Mouse (Mus musculus) midbrain, embryonic 14.5 days (tissue): ENCODE measurements around the gene Insig2. TPM values are rescaled to one million over a fixed set of nuclear protein-coding genes. Genes with fewer than 3 reads are reported as not detected.

Source experiments
- ATAC-seq: fragments of 200-750 bp; cut with Nextera tagmentation; 2 replicates; pipeline ENCODE4 v1.8.0; 2017; ENCODE audit warnings: moderate number of reproducible peaks, moderate library complexity; ENCODE audit not compliant: low FRiP score, low TSS enrichment
- DNase-seq: peaks from one replicate; pipeline ENCODE4 v3.0.0-alpha.2; 2015
- H3K27ac ChIP-seq: fragments of 300-500 bp; sonication (generic); replicated peaks from 2 replicates; pipeline ENCODE4 v1.5.1; 2014; ENCODE audit warnings: mild to moderate bottlenecking, low read depth, low read length, moderate library complexity
- H3K27me3 ChIP-seq: fragments of 300-500 bp; sonication (generic); 2 replicates; pipeline ENCODE4 v1.6.1; 2014; ENCODE audit warnings: low read length, control low read depth, mixed read lengths; ENCODE audit not compliant: control insufficient read depth, insufficient read depth
- H3K36me3 ChIP-seq: fragments of 300-500 bp; sonication (generic); 2 replicates; pipeline ENCODE4 v1.6.1; 2014; ENCODE audit warnings: low read length, control low read depth; ENCODE audit not compliant: control insufficient read depth, insufficient read depth
- H3K4me1 ChIP-seq: fragments of 300-500 bp; sonication (generic); 2 replicates; pipeline ENCODE4 v1.6.1; 2014; ENCODE audit warnings: mild to moderate bottlenecking, antibody characterized with exemption, low read length, control low read depth; ENCODE audit not compliant: control insufficient read depth, insufficient read depth
- H3K4me2 ChIP-seq: fragments of 300-500 bp; sonication (generic); 2 replicates; pipeline ENCODE4 v1.6.1; 2014; ENCODE audit warnings: mild to moderate bottlenecking, low read length, moderate library complexity
- H3K4me3 ChIP-seq: fragments of 300-500 bp; sonication (generic); replicated peaks from 2 replicates; pipeline ENCODE4 v1.5.1; 2014; ENCODE audit warnings: low read depth, low read length
- H3K9ac ChIP-seq: fragments of 300-500 bp; sonication (generic); replicated peaks from 2 replicates; pipeline ENCODE4 v1.6.1; 2014; ENCODE audit warnings: mild to moderate bottlenecking, low read length, moderate library complexity
- H3K9me3 ChIP-seq: fragments of 300-500 bp; sonication (generic); 2 replicates; pipeline ENCODE4 v1.6.1; 2016; ENCODE audit warnings: low read length, control low read depth, mixed read lengths; ENCODE audit not compliant: control insufficient read depth
- WGBS: fragments of 180-500 bp; shearing (Covaris S2); extraction: QIAGEN DNeasy Blood & Tissue Kit; methylation state at CpG from one replicate; pipeline ENCODE4 v1.1.7; 2014; 5-methylcytosine and 5-hydroxymethylcytosine counted together
- polyA plus RNA-seq: library from polyadenylated mRNA; unstranded; fragments of >200 nt; fragmentation: Nextera tagmentation; extraction: Ambion mirVana; gene quantifications from 2 replicates; pipeline ENCODE4 v1.2.1, GENCODE M21; 2014

Gene Insig2
- 28.6 and 30.5 TPM in 2 replicates for polyA plus RNA-seq

DNA sequence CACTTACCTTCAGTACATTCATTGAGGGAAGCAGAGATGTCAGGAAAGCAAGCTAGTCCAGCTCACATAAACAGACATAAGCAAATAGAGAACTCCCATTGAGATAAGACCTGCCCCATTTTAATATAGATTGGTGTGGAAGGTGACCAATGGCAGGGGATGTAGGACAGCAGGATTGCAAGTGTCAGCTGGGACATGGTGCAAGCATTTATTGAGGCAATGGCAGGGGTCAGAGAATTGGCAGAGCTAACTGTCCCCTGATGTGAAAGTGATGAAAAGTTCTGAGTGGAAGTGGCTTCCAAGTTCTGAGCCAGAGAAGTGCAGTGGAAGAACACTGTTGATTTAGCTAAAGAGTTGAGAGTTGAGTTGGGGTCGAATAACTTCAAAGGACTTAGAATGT lies at the start of gene Insig2:
Gene Insig2 (minus strand): TSS at position 105 of the 400 bp plus-strand sequence.
- Histone ChIP-seq H3K9me3 (no peaks in the 10 kb centered on the region), H3K9ac (no peak within 1 kb of the TSS), H3K36me3 (no peaks in the 10 kb centered on the region), H3K27ac (no peak within 1 kb of the TSS), H3K4me1 (peaks cover 7% of the 10 kb centered on the region; the same call in 1 of the 2 replicates), H3K4me2 (no peak within 1 kb of the TSS), H3K27me3 (no peaks in the 10 kb centered on the region), H3K4me3 (no peak within 1 kb of the TSS)
- DNase-seq, result no peak
- WGBS, result 94% methylated on average over 1 of the region's 1 CpGs
- no peak for ATAC-seq

DNA sequence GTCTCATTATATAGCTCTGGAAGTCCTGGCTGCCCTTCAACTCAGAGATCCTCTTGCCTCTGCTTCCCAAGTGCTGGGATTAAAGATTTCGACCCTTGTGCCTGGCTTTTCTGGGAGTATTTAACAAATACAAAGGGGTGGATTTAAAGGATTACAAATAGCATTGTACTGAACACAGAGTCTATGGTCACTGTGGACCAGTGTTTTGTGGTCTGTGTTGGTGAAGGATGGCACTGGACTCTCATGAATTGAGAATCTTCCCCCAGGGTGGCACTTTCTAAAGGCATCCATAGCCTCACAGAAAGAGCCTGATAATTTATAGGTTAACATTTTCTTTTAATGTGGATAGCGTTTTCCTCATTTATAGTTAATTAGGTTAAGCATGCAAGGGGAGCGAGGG lies 49.2 kb upstream of the Insig2 start:
- ATAC-seq, result no peak
- no peaks in the 10 kb centered on the region for H3K4me1 ChIP-seq
- no peak overlapping the region for H3K4me2 ChIP-seq
- H3K27ac ChIP-seq, result no peak overlapping the region
- no peaks in the 10 kb centered on the region for H3K9me3 ChIP-seq
- no peak overlapping the region for H3K9ac ChIP-seq
- WGBS, result 67% methylated on average over 3 of the region's 3 CpGs
- H3K36me3 ChIP-seq, result no peaks in the 10 kb centered on the region
- no peak for DNase-seq
- H3K27me3 ChIP-seq, result no peaks in the 10 kb centered on the region
- H3K4me3 ChIP-seq, result no peak overlapping the region

DNA sequence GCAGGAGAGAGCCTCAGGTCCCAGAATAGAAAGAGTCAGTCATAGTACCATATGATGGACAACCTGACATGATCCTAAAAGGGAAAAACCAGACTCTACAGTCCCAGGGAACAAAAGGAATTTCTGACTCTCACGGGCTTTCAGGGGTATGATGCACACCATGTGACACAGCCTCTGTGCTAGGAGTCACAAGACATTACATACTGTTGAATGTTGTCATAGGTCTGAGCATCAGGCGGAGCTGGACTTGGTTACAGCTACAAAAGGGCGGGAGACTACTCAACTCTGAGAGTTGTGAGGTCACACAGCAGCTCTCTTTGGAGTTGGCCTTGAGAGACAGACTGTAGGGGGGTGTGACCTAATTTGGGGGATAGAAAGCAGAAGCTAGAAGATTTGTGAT lies 47.6 kb upstream of the Insig2 start:
- no peak overlapping the region for H3K4me3 ChIP-seq
- WGBS, result 86% methylated on average over 3 of the region's 3 CpGs
- no peaks in the 10 kb centered on the region for H3K27me3 ChIP-seq
- no peak overlapping the region for H3K9ac ChIP-seq
- no peaks in the 10 kb centered on the region for H3K4me1 ChIP-seq
- H3K36me3 ChIP-seq, result no peaks in the 10 kb centered on the region
- no peak for DNase-seq
- H3K27ac ChIP-seq, result no peak overlapping the region
- H3K4me2 ChIP-seq, result no peak overlapping the region
- no peak for ATAC-seq
- H3K9me3 ChIP-seq, result no peaks in the 10 kb centered on the region

DNA sequence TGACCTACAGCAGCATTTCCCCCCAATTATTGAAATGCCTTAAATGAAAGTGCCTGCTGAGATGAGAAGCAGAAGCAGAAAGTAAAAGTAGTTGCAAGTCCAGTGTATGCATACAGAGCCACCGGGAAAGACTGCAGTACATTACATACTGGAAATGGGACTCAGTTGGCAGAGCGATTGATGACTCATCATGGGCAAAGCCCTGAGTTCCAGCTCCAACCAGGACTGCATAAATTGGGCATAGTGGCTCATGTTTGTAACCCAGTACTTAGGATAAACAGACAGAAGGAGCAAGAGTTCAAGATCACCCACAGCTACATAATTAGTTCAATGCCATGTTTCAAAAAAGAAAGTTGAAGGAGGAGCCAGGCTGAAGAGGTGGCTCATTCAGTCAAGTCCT lies 45.5 kb upstream of the Insig2 start:
- Histone ChIP-seq H3K4me2 (no peak overlapping the region), H3K9ac (no peak overlapping the region), H3K9me3 (no peaks in the 10 kb centered on the region), H3K27me3 (no peaks in the 10 kb centered on the region), H3K4me3 (no peak overlapping the region), H3K4me1 (no peaks in the 10 kb centered on the region), H3K36me3 (no peaks in the 10 kb centered on the region), H3K27ac (no peak overlapping the region)
- DNase-seq, result no peak
- no peak for ATAC-seq
- WGBS, result 90% methylated on average over 2 of the region's 2 CpGs

DNA sequence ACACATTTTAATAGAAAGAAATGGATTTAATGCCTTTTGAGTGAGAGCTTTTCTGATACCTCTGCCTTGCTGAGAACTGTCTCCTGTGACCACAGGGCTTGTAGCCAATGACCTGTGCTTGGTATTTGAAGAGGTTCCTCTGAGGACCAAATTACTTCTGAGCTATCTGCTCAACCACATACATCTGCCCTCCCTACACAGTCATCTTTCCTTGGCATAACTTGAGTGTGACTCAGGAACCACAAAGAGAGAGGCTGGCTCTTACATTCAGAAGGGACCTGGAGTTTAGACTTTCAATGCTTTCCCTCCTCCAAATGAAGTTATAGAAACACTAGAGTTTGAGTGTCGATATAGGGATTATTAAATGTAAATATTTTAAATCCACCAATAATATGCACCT lies 45.0 kb upstream of the Insig2 start:
- Histone ChIP-seq H3K27ac (no peak overlapping the region), H3K27me3 (no peaks in the 10 kb centered on the region), H3K9ac (no peak overlapping the region), H3K4me1 (no peaks in the 10 kb centered on the region), H3K4me2 (no peak overlapping the region), H3K4me3 (no peak overlapping the region), H3K9me3 (no peaks in the 10 kb centered on the region), H3K36me3 (no peaks in the 10 kb centered on the region)
- no peak for ATAC-seq
- 94% methylated on average over 1 of the region's 1 CpGs for WGBS
- DNase-seq, result no peak

DNA sequence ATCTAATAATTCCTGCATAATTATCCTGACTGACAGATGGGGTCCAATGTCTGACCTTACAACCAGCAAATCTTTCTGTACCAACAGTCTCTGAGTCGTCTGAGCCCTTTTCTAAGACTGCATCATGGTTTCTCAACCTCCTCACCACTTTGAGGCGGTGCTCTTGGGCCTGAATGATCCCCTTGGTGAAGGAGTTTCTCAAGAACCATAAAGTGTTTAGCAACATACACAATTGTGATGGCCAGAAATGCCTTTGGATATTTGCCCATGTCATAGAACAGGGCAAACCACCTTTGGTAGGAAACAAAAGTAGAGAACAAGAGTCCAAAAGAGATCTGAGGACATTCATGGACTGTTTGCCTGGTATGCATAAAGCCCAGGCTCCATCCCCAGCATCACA lies 41.2 kb upstream of the Insig2 start:
- Histone ChIP-seq H3K36me3 (no peaks in the 10 kb centered on the region), H3K27me3 (no peaks in the 10 kb centered on the region), H3K4me1 (no peaks in the 10 kb centered on the region), H3K9ac (no peak overlapping the region), H3K4me3 (no peak overlapping the region), H3K9me3 (no peaks in the 10 kb centered on the region), H3K27ac (no peak overlapping the region), H3K4me2 (no peak overlapping the region)
- WGBS, result 79% methylated on average over 2 of the region's 2 CpGs
- ATAC-seq (no peak), DNase-seq (no peak)

DNA sequence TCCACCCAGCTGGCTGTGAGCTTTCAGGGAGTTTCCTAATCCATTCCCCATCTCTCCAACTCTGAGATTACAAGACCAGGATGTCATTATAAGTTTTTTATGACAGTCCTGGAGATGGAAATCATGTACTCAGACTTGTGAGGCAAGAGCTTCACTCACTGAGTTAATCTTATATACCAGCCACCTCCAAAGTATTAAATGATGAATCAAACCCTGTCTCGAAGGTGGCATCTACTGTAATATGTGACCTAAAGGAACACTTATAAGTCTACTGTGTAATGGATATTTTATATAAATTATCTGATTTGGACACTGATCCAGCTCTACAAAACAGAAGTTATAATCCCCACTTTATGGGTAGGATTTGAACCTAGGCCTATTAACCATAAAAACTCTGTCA lies 40.3 kb upstream of the Insig2 start:
- Histone ChIP-seq H3K4me2 (no peak overlapping the region), H3K27ac (no peak overlapping the region), H3K4me1 (no peaks in the 10 kb centered on the region), H3K9ac (no peak overlapping the region), H3K36me3 (no peaks in the 10 kb centered on the region), H3K4me3 (no peak overlapping the region), H3K27me3 (no peaks in the 10 kb centered on the region), H3K9me3 (no peaks in the 10 kb centered on the region)
- WGBS, result 98% methylated on average over 1 of the region's 1 CpGs
- ATAC-seq (no peak), DNase-seq (no peak)

DNA sequence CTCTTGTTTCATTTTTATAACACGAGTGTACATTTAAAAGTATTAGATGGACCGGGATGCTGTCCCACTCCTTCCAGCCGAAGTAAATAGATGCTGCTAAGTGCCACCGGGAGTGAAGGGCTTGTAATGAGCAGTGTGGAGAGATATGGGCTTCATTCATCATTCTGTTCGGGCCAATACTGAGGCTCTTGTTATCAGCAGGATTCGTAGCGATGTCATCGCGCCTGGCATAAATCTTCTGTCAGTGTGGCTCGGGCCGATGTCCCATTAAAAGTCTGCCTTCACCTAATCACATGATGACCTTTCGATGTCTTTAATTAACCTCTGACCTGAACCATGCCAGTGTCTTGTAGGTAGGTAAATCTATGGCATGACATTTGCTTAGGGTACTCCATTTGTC lies 39.1 kb upstream of the Insig2 start:
- Histone ChIP-seq H3K27ac (no peak overlapping the region), H3K36me3 (no peaks in the 10 kb centered on the region), H3K27me3 (no peaks in the 10 kb centered on the region), H3K4me2 (no peak overlapping the region), H3K4me1 (no peaks in the 10 kb centered on the region), H3K9me3 (no peaks in the 10 kb centered on the region), H3K4me3 (no peak overlapping the region), H3K9ac (no peak overlapping the region)
- no peak for ATAC-seq
- DNase-seq, result no peak
- WGBS, result 74% methylated on average over 12 of the region's 12 CpGs

DNA sequence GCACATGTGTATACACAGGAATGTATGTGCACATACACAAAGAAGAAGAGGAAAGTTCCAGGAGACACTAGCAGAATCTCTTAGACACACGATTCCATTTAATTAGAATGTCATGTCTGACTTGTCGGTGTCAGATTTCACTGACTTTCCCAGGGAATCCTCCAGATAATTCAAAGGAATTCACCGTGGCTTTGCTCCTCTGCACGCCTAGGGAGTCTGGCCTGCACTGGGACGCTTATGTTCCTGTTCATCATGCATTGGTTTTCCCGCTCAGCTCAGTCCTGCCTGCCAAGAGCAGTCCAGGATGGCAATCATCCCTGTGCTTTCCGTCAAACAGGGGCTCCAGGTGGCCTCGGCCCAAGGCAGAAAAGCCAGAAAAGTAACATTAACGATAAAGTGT lies 34.9 kb upstream of the Insig2 start:
- H3K4me1 ChIP-seq, result no peaks in the 10 kb centered on the region
- H3K9ac ChIP-seq, result no peak overlapping the region
- DNase-seq (peak; percentile 24), ATAC-seq (no peak)
- H3K9me3 ChIP-seq, result no peaks in the 10 kb centered on the region
- H3K4me2 ChIP-seq, result no peak overlapping the region
- H3K27ac ChIP-seq, result no peak overlapping the region
- H3K4me3 ChIP-seq, result no peak overlapping the region
- 20% methylated on average over 9 of the region's 9 CpGs for WGBS
- no peaks in the 10 kb centered on the region for H3K36me3 ChIP-seq
- H3K27me3 ChIP-seq, result no peaks in the 10 kb centered on the region
